Mouse (Mus musculus): ENCODE measurements around the gene Olfr66.

Olfr66 gene

DNA sequence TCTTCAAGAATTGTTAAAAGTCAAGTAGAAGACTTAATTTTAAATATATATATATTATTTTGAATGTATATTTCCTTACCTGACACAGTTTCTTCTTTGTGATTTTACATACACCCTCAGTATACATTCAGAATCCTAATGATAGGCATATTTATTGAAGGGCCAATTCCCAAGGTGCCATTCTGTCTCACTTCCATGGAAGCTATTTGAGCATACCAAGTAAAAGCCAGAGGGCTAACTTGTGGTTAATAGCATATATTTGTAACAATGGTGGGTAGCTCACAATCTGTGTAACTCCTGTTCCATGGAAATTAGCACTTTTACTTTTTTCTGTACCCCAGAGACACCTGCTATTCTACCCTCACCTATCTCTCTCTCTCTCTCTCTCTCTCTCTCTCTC is at the start of gene Olfr66:
Gene Olfr66, minus strand, starts transcription at position 101 of the 400 bp plus-strand sequence.
- DNase-seq = no peak

DNA sequence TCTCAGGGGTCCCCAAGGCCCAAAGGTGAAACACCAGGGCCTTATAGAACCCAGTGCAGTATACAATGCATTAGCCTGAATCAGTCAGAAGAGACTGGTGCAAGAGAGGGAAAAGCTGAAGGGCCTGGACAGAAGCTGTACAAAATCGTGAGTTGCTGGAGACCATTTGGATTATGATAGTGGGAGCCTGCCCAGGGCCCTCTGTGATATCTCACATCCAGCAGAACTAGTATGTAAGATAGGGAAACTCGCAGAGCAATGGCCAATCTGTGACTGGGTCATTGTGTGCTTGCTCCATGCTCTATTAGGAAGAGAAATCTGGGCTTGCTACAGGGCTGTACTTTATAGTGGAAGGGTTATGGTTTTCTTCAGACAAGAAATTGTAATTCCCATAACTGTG is 48.2 kb upstream of the Olfr66 start, which contains the start of gene Olfr632:
Gene Olfr632, plus strand, starts transcription at position 84 of the 400 bp plus-strand sequence.
- DNase-seq = no peak

DNA sequence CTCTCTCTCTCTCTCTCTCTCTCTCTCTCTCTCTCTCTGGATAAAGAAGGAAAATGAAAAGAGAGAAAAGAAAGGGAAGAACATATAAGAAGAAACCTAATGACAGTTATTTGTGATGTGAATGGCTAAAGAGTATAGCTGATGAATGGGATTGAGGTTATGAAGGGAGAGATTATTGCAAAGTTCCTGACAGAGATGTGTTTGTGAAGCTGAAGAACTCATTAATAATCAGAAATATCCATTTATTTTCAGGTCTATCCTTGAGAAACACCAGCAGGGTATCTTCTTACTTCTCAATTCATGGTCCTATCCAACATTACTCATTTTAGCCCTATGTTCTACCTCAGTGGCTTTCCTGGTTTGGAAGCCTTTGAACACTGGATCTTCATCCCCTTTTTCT is 42.5 kb upstream of the Olfr66 start, which contains the start of gene Olfr631:
Gene Olfr631, plus strand, starts transcription at position 301 of the 400 bp plus-strand sequence.
- DNase-seq = no peak

DNA sequence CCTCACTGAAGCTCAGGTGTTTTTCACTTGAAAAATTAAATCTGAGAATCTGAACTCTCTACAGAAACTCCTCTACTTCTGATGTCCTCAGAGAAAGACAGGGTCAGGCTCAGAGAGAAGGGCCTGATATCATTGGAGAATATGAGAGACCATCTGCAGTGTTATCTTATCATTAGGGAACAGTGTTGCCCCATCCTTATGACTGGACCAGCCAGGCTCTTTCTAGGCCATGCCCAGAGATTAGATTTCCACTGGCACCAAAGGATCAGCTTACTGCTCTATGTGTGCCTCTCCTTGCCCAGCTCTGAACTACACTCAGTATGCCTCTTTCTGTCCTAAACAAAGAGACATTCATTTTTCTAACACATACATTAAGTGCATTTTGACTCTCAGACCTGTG is 29.3 kb upstream of the Olfr66 start:
- DNase-seq = no peak

DNA sequence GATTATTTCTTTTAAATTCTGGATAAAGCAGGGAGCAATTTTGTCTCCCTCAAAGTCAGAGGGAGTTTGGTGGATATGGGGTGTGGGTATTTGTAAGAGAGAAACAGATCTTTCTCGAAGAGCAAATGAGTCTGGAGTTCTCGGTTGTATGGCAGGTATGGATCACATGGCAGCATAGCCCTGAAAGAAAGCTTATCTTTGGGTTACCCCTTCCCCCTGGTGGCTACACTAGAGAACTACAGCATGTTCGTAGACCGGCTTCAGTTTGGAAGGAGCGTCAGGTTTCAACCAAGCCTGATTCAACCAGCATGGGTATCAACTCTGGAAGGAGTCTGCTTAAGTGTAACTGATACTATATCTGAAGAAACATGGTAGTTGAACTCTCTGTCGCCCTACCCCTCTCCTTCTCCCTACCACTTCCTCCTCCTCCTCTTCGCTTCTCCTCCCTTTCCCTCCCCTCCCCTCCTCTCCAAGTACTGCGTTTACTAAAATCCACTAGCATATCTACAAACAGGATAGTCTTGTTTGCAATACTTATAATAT is 27.0 kb upstream of the Olfr66 start:
- no peak for DNase-seq

DNA sequence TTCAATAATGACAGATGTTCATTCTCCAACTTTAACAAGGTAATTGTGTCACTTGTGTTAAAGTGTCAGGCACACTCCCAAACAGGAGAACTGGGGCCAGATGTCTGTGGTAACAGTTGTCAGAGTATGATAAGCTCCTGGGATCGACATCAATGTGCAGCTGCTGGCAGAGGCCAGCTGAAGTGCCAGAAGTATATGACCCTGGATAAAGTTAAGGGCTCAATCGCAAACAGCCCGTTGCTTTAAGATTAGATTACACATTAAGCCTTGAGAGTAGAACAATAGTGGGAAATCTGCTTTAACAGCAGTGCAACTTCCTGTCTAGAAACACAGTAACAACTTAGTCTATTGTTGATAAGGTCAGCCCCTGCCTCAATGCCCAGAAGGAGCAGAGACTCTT is 24.0 kb upstream of the Olfr66 start:
- DNase-seq = no peak

DNA sequence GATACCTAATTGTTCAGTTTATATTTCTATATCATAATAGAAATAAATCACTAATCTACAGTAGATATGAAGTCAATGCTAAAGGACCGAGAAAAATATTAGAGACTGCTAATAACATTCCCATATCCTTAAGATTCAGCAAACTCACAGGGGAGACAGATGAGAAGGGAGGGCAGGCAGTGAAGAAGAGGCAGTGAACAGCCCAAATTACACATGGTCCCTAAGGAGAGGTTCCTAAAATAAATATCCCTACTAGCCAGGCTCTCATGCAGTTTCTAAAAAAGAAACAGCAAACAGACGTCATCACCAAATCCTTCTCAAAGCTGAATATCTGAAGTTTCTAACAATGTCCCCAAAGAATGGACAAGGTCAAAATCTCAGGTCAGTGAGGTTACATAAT is 17.1 kb upstream of the Olfr66 start, which contains the start of gene Olfr65:
Gene Olfr65, plus strand, starts transcription at position 301 of the 400 bp plus-strand sequence.
- DNase-seq = no peak

DNA sequence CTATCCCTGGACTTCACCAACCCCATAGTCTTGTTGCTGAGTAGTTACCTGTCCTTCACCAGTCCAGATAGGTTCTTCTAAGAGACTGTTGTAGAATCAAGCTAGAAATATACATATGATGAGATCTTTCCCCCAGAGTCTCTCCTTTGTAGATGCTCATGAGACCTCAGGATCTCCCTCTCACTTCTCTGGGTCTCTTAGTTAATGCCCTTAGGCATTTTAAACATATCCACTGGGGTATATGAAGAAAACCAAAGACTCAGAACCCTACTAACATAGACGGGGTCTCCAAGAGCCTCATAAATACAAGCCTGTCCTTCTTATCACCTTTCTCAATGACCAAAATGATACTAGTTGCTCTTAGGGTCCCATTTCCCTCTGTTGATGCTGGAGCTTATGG is 8.3 kb upstream of the Olfr66 start, which contains the start of gene Olfr64:
Gene Olfr64, minus strand, starts transcription at position 101 of the 400 bp plus-strand sequence.
- DNase-seq = no peak

DNA sequence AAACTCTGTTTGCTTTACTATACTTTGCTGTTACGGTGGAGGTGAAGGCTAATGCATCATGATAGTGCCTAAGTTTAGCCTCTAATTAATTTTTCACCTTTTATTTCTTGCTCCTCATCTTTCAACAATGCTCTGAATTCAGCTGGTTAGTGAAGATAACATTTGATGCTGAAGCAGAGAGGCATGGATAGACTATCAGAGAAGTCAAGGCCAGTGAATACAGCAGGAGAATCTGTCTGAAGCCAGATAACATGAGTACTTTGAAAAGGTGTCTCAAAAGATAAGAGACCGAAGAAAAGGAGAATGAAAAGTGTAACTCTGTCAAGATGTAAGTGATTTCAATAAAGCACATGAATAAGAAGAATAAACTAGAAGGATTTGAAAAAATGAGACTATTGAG is 9.0 kb downstream of the Olfr66 start:
- DNase-seq = no peak

DNA sequence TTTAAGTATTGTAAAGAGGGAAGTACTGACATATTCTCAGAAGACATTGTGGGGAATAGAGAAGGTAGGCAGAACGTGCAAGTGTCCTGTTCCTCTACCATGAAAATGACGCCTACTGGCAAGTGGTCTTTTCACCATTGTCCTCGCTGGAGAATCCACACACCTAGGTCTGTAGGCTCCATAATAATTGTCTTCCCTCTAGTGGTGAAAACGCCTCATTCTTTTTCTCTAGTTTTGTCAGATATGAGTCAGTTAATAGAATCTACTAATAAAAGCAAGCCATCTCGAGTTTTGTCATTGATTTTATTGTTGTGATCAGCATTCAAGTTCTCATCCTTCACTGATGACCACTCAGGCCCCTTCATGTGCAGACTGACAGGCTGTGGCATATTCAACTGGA is 11.6 kb downstream of the Olfr66 start:
- no peak for DNase-seq

DNA sequence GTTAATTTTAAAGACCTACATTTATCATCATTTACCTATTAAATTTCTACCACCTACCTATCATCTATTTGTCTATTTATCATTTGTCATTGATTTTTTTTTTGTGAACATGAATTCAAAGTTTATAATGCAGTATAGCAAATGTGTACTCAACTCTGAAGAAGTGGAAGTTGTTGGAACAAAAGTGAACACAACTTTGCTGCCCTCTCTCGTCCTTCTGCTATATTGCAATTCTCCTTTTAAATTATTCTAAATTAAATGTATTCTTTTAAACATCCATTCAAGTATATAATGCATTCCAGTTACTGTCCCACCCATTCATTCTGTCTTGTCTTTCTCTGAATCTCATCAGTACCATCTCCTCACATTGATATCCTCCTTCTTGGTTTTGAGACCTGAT is 13.0 kb downstream of the Olfr66 start:
- no peak for DNase-seq

DNA sequence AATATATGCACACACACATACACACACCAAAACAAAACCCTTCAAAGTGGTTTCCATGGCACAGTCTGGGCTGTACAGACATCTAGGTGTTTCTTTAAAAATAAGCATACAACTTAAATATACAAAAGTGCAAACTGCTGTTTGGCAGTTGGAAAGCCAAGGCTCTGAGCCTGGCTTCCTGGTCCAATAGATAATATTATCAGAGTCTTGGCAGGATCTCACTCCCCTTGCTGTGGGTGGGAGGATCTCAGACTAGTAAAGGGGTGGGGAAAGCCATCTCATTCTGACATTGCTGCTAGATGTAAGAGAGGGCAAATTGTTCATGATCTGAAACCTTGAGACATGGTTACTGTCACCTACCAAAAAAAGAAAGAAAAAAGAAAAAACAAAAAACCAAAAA is 15.4 kb downstream of the Olfr66 start:
- no peak for DNase-seq

DNA sequence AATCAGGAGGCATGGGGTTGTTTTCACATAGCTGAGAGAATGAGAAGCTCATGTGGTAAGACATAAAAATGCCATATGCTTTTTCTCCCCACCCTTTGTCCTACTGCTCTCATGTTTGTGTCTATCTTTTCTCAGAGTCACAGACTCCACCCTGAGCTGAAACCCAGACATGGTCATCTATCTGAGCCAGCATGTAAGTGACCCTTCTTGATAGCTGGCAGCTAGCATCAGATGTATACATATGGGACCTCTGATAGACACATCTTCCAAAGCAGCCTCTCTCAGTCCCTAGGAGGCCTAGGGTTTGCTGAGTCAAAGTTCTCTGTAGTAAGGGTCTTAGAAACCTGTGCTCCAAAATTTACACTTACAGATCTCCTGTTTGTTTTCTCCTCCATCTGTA is 20.3 kb downstream of the Olfr66 start:
- no peak for DNase-seq

DNA sequence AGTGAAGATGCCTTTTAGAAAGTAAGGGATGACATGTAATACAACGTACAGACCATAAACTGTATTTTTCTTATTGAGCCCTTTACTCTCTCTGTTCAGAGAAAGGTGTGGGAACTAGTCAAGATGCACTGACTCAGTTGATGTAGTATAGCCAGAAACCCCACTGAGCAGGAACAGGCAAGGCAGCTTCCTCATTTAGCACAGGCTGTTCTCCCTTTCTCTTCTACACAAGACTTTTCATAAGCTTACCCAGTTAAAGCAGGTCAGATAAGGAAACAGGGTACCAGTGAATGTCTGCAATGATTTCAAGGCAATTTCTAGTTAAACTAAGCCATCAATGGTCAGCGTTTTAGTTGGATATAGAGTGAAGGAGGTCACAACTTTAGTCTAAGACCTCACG is 24.5 kb downstream of the Olfr66 start:
- DNase-seq = no peak

DNA sequence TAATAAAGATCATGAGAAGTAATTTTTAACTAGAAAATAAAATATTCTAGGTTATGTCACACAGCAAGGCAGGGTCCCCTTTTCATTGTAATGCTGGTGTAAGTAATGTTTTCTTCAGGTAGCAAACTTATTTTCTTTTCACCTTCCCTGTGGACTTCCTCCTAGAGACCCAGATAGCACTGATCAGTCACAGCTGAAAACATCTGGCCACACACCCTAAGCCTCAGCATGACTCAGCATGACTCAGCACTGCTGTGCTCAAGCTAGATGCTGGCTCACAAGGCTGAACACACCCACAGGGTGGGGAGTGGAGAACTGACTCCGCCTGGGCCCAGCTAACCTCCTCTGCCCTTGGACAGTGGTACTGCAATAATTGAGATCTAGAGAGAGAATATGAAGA is 25.2 kb downstream of the Olfr66 start:
- DNase-seq = no peak

DNA sequence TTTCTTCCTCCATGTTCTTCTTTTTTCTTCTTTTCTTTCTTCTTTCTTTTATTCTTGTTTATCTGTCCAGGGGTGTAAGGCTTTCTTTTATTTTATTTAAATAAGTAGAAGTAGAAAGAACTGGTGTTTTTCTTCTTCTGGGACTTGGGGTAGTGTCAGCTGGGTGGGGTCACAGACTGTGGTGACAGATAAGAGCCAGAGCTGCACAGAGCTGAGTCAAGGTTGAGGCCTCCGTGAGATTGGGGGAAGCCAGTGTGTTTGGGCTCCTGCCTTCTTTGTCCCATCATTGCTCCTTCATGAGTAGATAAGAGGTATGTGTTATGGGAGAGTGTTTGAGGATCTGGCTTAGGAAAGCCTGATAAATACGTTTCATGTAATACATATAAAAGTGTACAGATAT is 27.0 kb downstream of the Olfr66 start:
- DNase-seq = no peak

DNA sequence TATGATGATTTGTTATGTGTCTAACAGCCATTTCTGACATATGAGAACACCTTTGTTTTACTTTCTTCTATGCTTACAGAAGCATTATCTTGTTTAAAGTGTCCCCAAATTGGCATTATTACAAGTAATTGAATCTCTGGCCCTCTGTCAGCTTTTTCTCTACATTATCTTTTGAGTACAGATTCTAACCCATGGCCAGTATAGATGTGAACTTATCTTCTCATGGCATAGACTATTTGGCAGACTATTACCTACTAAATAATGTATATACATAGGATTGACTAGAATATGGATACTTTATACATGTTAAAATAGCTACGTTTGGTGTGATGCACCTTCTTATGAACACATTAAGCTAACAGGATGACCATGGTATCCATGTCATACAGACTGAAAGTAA is 31.4 kb downstream of the Olfr66 start:
- no peak for DNase-seq

DNA sequence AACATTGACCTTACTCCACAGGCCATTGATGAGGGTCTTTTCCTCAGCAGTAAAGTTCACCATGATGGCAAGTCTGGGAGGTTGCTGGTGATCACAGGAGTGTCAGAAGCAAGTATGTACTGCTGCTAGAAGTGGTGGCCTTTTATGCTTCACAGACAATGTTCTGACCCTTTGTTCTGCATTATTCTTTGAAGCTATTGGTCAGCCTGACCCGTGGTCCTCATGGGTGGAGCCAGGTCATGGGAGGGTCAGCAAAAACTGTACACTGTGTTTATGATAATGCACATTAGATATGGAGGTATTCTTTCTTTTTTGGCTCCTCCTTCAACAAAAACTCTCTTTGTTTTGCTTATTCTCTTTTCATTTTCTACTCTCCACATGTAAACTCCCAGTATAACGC is 33.0 kb downstream of the Olfr66 start, which contains the start of gene Hbb-y:
Gene Hbb-y, minus strand, starts transcription at position 127 of the 400 bp plus-strand sequence.
- no peak for DNase-seq

DNA sequence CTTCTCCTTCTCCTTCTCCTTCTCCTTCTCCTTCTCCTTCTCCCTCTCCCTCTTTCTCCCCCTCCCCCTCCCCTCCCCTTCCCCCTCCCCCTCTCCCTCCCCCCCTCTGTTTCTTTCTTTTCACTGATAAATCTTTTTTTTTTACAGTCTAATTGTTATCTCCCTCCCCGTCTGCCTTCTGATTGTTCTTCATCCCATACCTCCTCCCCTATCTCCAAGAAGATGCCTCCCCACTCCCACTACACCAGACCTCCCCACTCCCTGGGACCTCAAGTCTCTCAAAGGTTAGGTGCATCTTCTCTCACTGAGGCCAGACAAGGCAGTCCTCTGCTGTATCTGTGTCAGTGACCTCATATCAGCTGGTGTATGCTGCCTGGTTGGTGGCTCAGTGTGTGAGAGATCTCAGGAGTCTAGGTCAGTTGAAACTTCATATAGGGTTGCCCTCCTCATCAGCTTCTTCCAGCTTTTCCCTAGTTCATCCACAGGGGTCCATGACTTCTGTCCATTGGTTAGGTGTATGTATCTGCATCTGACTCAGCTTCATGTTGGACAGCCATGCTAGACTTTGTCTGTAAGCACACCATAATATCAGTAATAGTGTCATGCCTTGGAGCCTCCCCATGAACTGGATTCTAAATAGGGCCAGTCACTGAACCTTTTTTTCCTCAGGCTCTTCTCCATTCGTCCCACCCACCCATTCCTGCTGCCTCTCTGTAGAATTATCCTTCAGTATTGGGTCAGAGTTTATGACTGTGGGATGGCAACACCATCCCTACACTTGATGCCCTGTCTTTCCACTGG is 41.3 kb downstream of the Olfr66 start:
- no peak for DNase-seq

DNA sequence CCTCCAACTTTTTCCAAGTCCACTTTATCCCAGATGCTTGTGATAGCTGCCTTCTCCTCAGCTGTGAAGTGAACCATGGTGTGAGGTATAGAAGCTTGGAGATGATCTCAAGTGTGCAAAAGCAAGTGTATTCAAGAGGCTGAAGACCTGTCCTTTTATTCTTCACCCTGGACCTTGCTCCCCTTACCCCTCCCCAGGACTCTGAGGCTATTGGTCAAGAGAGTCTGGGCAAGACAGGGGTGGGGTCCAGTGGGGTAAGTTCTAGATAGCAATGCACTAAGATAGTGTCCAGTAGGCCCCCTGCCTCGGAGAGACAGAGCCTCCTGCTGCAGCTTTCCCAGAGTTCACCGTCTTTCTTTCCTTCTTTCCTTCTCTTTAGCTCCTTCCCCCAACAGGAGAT is 43.0 kb downstream of the Olfr66 start, which contains the start of gene Hbb-bh1:
Gene Hbb-bh1, minus strand, starts transcription at position 131 of the 400 bp plus-strand sequence.
- no peak for DNase-seq

DNA sequence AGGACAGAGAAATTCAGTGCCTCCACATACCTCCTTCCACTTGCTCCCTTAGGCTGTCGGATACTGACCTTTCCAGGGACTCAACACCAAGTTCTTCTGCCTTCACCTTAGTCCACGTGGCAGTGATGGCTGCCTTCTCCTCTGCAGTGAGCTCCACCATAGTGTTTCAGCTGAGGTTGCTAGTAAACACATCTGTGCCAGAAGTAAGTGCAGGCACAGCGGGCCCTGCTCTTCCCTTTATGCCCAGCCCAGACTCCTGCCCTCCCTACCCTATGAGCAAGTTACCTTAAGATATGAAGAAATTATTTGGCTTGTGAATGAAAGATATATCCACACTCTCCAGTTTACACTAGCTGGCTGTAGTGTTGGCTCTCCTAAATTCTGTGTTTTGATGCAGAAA is 45.8 kb downstream of the Olfr66 start, which contains the start of gene Hbb-bh2:
Gene Hbb-bh2, minus strand, starts transcription at position 253 of the 400 bp plus-strand sequence.
- DNase-seq = no peak

All from right cerebral cortex, adult 18-20 months (tissue).